Mouse (Mus musculus) kidney, adult 18-20 months (tissue): ENCODE measurements around the gene Ttc13.

ENCODE experiments used
- DNase-seq: peaks from one replicate; pipeline ENCODE4 v3.0.0; 2021

Gene Ttc13

GRCm38 (mm10) chr8:124703526-124703925 lies 18.3 kb downstream of the Ttc13 start:
- no peak for DNase-seq

- no peak for DNase-seq
Measured at GRCm38 (mm10) chr8:124702183-124702582, 19.6 kb downstream of the Ttc13 start.

DNA sequence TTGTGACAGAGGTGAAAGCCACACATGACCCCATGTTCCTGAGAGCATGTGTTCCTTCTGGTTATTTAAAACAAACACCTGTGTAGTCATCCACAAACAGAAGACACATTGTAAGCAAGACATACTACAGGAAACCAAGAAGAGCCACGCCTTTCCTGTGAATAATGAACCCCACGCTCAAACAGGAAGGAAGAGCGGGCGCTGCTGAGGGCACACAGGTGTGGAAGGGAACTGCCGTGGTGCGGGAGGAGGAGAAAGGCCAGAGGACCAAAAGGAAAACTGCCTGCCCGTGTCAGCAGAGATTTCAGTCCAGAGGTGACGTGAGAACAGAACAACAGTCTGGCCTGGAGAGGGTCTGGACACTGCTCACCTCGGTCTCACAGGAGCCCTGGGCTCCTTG lies 20.8 kb downstream of the Ttc13 start:
- DNase-seq = no peak

DNA sequence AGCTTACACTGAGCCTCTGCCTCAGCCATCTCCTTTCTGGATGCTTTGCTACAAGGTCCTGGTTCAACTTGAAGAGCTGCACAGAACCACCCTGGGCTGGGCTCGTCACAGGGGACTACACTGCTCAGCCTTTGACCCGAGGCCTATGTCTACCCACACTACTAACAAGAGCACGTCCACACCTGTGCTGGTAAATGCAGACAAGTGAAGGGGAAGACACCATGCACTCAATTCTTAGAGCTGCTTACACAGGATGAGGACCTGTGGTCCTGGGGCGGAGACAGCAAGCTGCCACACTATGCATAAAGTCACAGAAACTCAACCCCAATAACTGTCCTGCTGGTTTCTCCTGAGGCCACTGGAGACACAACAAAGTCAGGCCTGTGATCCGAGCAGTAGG lies 21.5 kb downstream of the Ttc13 start:
- DNase-seq = no peak

DNA sequence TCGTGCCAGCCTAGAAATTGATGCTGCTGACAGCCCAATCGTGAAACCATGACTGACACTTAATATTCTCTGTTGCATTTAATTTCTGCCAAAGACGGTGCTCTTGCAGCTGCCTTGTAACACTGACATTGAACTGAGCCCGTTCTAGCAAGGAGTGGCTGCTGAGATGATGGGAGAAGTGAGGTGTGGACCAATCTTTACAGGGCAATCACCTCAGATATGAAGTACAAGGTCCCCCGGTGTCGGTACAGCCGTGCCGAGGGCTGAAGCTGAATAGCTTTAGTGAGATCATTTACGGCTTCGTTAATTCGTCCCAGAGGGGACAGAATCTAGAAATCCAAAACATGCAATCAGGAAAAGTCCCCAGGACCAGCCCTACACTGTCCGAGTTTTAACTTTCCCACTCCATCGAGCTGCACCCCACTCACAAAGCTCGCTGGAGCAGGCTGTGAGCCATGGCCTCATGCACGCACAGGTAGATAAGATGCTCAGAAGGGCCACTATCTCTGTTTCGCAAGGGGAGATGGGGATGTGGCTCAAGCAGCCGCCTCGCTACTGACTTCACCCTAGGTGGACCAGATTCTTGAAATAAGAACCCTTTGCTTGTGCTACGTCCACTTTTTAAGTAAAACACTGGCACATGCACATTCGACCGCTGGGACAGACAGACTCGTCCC lies 26.2 kb downstream of the Ttc13 start:
- no peak for DNase-seq

DNA sequence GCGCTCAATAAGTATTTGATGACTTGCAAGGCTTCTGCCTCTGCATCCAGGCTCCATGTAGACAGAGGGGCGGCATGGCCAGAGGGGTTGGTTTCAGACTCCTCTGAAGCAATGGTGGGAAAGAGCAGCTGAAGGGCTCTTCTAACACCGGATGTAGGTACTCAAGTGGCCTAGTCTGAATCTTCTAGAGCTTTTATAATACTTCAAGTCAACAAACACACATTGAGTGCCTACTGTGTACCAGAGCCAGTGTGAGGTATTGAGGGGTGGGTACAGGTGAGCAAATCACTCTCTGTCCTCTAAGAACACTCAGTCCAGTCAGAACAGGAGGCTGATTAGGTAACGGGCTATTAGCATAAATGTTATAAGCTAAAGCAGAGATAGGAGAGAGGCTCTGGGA lies 30.1 kb downstream of the Ttc13 start:
- DNase-seq = no peak

- DNase-seq = no peak
Measured at GRCm38 (mm10) chr8:124688899-124689298, 32.9 kb downstream of the Ttc13 start.

- no peak for DNase-seq
Measured at GRCm38 (mm10) chr8:124682218-124682617, 39.6 kb downstream of the Ttc13 start.

- DNase-seq = no peak
Measured at GRCm38 (mm10) chr8:124681792-124682157, 40.0 kb downstream of the Ttc13 start.

DNA sequence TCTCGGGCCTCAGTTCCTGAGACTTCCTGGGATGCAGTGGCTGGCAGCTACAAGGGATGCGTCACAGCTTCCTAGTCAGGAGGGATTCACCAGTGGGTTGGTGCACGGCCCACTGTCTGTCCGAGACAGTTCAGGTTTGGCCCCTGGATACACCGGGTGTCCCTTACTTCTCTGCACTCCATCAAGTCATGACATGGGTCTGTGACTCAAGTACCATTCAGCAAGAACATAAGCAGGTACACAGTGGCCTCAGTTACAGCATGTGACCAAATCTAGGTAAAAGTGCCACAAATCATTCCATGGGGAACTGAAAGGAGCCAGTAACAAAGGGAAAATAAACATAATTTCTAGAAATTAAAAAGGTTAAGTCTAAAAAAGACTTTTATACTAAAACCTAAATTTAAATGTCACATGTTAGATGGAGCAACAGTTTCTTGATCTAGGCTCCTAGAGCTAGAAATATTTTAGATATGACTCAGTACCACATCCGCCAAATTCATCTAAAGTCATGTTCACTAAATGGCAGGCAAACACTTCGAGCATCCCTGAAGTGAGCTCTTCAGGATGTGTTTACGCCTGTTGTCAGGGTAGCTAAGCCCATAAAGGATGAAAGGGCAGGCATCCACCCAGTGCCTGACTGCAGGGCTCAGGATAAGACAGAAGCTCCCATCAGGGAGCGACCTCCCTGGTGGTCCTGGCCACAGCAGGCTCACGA lies 40.5 kb downstream of the Ttc13 start:
- no peak for DNase-seq

- no peak for DNase-seq
Measured at GRCm38 (mm10) chr8:124678246-124678645, 43.5 kb downstream of the Ttc13 start.

GRCm38 (mm10) chr8:124677486-124677885 lies 44.3 kb downstream of the Ttc13 start:
- peak; percentile 82 for DNase-seq

DNA sequence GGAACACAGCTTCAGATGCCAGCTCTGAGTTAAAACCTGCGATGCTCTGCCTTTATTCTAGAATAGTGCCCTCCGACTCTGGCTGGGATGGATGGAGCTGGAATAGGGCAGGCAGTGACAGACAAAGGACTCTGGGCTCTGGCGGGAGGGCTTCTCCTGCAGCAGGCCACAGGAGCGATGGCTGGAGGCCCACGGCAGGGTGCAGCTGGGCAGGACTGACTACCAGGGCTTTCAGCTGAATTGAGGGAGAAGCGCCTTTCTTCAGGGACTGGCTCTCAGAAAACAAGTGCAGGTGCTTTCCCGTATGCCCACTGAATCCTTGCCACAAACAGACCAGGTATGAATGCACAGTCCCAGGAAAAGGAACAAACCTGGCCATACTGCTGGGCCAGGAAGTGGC lies 44.7 kb downstream of the Ttc13 start:
- no peak for DNase-seq

DNA sequence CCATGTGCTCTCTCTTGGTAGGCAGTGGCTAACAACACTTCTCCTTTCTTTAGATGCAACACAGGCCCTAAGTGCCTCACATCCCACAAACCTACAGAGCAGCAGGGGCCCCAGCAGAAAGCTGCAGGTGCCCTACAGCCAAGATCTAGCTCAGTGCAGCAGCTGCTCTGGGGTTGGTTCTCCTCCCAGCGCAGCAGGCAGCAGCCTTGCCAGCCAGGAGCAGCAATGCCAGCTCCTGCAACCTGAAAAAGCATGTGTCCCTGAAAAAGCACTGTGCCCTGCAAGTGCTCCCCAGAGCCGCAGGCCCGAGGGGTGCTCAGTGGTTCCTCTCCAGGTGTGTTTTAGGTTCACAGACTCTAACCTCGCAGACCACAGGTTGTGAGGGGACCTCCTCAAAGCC lies 45.1 kb downstream of the Ttc13 start:
- no peak for DNase-seq

DNA sequence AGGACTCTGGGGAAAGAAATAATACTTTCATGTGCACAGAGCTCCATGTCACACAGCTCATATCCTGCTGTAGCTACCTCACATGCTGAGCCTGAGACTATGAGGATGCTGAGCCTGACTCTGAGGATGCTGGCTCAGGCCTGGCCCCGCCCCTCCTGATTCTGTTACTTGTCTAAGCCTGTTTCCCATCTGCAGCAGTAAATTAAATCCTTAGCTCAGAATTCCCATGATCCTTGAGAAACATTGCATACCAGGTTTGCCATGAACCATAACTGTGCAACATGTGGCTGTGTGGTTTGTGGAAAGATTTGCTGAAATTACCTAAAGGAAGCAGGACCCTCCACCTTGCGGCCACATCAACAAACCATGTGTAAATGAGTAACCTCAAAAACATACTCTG lies 49.4 kb downstream of the Ttc13 start:
- no peak for DNase-seq

DNA sequence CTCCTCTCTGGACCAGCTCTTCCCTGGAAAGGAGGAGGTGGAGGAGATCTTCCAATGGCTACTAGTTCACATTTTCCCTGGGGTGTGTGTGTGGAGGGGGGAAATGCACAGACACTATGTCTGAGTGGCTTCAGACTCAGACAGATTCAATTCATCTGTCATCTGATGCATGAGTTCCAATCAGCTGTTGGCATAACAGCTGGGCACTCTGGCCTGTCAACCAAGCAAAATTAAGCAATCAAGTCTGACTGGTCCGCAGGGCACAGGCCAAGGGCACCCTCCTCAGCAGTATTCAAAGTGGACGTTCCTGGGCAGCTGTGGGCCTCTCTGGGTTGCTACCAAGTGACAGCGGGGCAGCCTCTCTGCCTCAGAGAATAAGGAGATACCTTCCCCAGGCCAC lies 53.0 kb downstream of the Ttc13 start:
- no peak for DNase-seq

DNA sequence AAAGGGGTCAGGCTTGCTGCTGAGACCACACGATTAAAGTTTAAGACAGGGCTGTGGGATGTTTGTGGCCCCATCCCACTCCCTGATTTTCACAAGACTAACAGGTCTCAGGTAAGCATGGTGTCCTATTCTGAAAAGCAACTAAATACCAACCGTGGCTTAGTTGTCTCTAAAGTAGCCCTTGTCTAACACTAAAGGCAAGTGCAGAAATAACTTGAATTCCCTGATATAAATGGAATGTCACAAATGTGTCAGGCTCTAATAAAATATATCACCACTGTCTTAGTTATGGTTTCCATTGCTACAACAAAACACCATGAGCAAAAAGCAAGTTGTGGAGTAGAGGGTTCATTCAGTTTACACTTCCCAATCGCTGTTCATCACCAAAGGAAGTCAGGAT lies 57.4 kb downstream of the Ttc13 start:
- no peak for DNase-seq

DNA sequence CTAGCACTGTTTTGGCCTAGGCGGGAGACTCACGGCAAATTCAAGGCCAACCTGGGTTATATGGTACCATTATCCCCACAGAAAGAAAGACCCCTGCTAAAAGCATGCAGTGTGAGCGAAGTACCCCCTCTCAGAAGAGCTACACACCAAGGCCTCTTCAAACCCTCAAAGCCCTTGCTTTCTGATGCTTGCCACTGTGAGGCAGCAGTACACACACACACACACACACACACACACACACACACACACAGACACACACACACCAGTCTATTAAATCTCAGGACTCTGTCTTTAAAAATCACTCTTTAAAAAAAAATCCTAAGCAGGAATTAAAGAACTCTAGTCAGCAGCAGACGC lies 57.9 kb downstream of the Ttc13 start:
- DNase-seq = no peak

- DNase-seq = peak; percentile 89
Measured at GRCm38 (mm10) chr8:124663112-124663873, 58.5 kb downstream of the Ttc13 start, which contains the start of gene 2310022B05Rik. 2310022B05Rik (minus strand) TSS chr8:124663369.

GRCm38 (mm10) chr8:124662446-124663111 lies 59.2 kb downstream of the Ttc13 start:
- peak; percentile 38 for DNase-seq

DNA sequence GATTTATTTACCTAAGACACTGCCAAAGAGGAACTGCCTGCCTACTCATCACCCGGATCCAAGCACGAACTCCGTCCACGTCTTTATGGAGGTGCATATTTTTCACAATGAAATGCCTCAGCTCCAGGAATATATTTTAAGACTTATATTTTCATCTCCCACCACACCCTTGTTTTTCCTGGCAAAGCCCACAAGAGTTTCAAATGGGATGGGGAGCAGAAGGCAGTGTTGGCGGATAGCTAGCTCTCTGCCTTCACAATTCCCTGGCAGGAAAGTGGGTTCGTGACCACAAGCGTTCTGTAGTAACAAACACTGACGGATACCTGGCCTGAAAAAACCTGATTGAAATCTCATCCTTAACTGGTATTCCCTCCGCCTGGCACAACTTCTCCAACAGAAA lies 60.0 kb downstream of the Ttc13 start:
- DNase-seq = no peak

DNA sequence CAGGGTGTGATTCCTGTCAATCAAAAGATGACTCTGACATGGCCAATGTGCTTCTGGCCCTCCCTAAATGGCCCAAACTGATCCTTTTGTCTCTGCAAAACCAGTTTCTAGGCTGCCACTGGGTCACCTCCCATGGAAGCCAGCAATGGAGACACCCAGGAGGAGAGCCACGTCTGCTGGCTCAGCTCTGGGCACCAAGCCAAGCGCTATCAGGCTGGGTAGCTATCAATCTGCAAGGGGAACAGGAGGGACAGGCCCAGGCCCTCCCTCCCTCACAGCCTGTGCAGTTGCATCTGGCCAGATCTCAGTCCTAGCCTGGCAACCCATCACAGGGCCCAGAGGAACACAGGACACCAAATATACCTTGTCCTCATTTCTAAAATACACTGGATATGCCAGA lies 63.4 kb downstream of the Ttc13 start:
- peak; percentile 45 for DNase-seq

DNA sequence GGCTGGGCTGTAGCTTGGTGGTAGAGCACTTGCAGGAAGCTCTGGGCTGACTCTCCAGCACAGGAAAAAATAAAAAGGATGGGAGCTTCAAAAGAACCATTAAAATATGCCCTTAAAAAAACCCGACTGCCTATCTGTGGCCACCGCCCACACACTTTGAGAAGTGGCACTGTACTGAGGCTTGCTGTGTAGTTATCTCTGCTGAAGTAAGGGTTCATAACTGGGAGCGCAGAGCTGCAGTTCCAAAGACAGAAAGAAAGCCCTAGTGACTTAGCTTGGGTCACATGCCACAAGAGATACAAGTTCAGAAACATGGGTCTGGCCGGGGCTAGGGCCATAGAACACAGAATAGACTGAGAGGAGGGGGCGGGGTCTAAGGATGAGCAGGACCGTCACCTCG lies 63.8 kb downstream of the Ttc13 start:
- DNase-seq = no peak
